Mouse (Mus musculus) adrenal gland, adult 10 weeks (tissue): ENCODE measurements around the gene Slc9a9. TPM values are rescaled to one million over a fixed set of nuclear protein-coding genes. Genes with fewer than 3 reads are reported as not detected.

Experiments used
- polyA plus RNA-seq: library from polyadenylated mRNA; stranded (reverse); fragments of 350-450 nt; fragmentation: Illumina TruSeq; extraction: RNeasy Lipid Tissue Mini Kit (QIAGEN cat#74804); gene quantifications from one replicate; pipeline ENCODE4 v1.2.3, GENCODE M21; 2014; ENCODE audit warnings: low read depth, low replicate concordance

The Slc9a9 gene
- 3.1 TPM for polyA plus RNA-seq

DNA sequence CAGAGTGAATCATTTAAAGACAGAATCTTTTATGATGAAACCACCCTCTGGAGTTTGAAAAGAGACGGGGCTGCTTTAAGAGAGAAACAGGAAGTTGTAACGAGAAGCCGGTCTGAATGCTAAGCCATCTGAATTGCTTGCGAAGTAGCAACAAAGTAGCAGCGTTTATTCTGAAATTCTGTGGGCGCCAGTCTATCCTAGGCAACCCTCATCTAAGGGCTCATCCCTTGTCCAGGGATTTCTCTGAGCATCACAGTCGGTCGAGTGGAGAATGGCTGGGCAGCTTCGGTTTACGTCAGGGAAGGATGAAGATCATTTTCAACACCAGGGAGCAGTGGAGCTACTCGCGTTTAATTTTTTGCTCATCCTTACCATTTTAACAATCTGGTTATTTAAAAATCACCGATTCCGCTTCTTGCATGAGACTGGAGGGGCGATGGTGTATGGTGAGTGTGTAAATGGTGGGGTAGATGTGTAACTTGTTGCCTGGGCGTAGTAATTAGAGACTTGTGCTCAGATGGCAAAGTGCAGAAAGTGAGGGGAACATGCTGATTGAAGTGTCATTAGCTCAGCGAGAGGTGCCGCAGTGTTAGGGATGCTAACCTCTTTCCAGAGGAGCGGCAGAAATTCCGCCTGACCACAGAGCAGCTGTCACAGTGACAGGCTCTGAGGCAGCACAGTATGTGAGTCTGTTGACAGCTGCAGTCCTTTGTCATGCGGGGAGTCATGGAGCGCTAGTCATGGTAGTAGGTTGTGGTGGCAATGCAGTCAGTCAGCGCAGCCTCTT lies at the start of gene Slc9a9:
TSS of gene Slc9a9 (plus strand) at position 119 of the 787 bp plus-strand sequence.

Other genes with a start within 250 kb of the Slc9a9 start
- 92.8 TPM for gene 1190002N15Rik, start 131.8 kb upstream of the Slc9a9 start, polyA plus RNA-seq